Mouse (Mus musculus) hindbrain, postnatal 0 days (tissue): ENCODE measurements around the gene 1700029P11Rik. TPM values are rescaled to one million over a fixed set of nuclear protein-coding genes. Genes with fewer than 3 reads are reported as not detected.

Experiments used
- ATAC-seq: fragments of 200-750 bp; cut with Nextera tagmentation; 2 replicates; pipeline ENCODE4 v1.8.0; 2017; ENCODE audit warnings: mild to moderate bottlenecking, moderate TSS enrichment, moderate library complexity
- DNase-seq: peaks from one replicate; pipeline ENCODE4 v3.0.0-alpha.2; 2015; ENCODE audit warnings: low spot score
- H3K27ac ChIP-seq: fragments of 300-500 bp; sonication (generic); 2 replicates; pipeline ENCODE4 v1.5.1; 2014; ENCODE audit warnings: mild to moderate bottlenecking
- H3K27me3 ChIP-seq: fragments of 300-500 bp; sonication (generic); 2 replicates; pipeline ENCODE4 v1.6.1; 2014; ENCODE audit warnings: low read length, mixed read lengths; ENCODE audit not compliant: insufficient read depth
- H3K36me3 ChIP-seq: fragments of 300-500 bp; sonication (generic); 2 replicates; pipeline ENCODE4 v1.6.1; 2014; ENCODE audit warnings: low read length, mixed read lengths; ENCODE audit not compliant: insufficient read depth
- H3K4me1 ChIP-seq: fragments of 300-500 bp; sonication (generic); 2 replicates; pipeline ENCODE4 v1.6.1; 2014; ENCODE audit warnings: antibody characterized with exemption, low read length, mixed read lengths; ENCODE audit not compliant: insufficient read depth
- H3K4me2 ChIP-seq: fragments of 300-500 bp; sonication (generic); 2 replicates; pipeline ENCODE4 v1.6.1; 2014; ENCODE audit warnings: low read depth, mild to moderate bottlenecking, low read length, moderate library complexity, mixed read lengths
- H3K4me3 ChIP-seq: fragments of 300-500 bp; sonication (generic); 2 replicates; pipeline ENCODE4 v1.5.1; 2014; ENCODE audit warnings: low read length
- H3K9ac ChIP-seq: fragments of 300-500 bp; sonication (generic); replicated peaks from 2 replicates; pipeline ENCODE4 v1.6.1; 2014; ENCODE audit warnings: mild to moderate bottlenecking, low read length, moderate library complexity, mixed read lengths
- H3K9me3 ChIP-seq: fragments of 300-500 bp; sonication (generic); 2 replicates; pipeline ENCODE4 v1.6.1; 2016; ENCODE audit warnings: low read length, mixed read lengths
- CTCF ChIP-seq: IDR thresholded peaks from 2 replicates; pipeline ENCODE4 v1.5.1; 2016; ENCODE audit warnings: antibody characterized with exemption, control low read depth, low read depth
- WGBS: fragments of 180-500 bp; shearing (Covaris S2); extraction: QIAGEN DNeasy Blood & Tissue Kit; methylation state at CpG from one replicate; pipeline ENCODE4 v1.1.7; 2014; 5-methylcytosine and 5-hydroxymethylcytosine counted together
- polyA plus RNA-seq: library from polyadenylated mRNA; unstranded; fragments of >200 nt; fragmentation: Nextera tagmentation; extraction: Ambion mirVana; gene quantifications from 2 replicates; pipeline ENCODE4 v1.2.1, GENCODE M21; 2015
- total RNA-seq: library from RNA; depleted of rRNA; stranded (reverse); fragments of >200 nt; gene quantifications from 2 replicates; pipeline ENCODE4 v1.2.3, GENCODE M21; 2014

The 1700029P11Rik gene
- total and polyA plus RNA-seq, 2 experiments from 2014 or later: not detected

DNA sequence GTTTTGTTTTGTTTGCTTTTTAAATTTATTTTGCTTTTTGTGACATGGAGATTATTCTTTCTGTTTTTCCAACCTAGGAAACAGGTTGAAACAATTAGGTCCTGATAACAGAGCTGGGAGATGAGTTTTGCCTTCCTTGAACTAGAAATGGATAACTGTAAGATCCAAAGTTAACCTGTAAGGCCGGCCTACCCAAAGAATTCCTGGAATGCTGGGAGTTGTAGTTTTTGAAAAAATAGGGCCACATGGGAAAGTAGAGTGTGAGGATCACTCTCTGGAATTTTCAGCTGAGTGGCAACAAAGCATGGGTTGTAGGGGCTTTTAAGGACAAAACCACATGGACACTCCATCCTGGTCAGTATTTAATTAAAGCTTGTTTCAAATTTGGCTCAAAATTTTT lies 1.8 kb downstream of the 1700029P11Rik start:
- no peak overlapping the region for H3K4me3 ChIP-seq
- no peak overlapping the region for H3K4me2 ChIP-seq
- H3K27ac ChIP-seq: no peak overlapping the region
- no peaks in the 10 kb centered on the region for H3K4me1 ChIP-seq
- ATAC-seq (no peak), DNase-seq (no peak)
- H3K36me3 ChIP-seq: no peaks in the 10 kb centered on the region
- TF ChIP-seq CTCF: no peak
- H3K9me3 ChIP-seq: no peaks in the 10 kb centered on the region
- WGBS: 61% methylated on average over 1 of the region's 1 CpGs
- H3K9ac ChIP-seq: no peak overlapping the region
- no peaks in the 10 kb centered on the region for H3K27me3 ChIP-seq

DNA sequence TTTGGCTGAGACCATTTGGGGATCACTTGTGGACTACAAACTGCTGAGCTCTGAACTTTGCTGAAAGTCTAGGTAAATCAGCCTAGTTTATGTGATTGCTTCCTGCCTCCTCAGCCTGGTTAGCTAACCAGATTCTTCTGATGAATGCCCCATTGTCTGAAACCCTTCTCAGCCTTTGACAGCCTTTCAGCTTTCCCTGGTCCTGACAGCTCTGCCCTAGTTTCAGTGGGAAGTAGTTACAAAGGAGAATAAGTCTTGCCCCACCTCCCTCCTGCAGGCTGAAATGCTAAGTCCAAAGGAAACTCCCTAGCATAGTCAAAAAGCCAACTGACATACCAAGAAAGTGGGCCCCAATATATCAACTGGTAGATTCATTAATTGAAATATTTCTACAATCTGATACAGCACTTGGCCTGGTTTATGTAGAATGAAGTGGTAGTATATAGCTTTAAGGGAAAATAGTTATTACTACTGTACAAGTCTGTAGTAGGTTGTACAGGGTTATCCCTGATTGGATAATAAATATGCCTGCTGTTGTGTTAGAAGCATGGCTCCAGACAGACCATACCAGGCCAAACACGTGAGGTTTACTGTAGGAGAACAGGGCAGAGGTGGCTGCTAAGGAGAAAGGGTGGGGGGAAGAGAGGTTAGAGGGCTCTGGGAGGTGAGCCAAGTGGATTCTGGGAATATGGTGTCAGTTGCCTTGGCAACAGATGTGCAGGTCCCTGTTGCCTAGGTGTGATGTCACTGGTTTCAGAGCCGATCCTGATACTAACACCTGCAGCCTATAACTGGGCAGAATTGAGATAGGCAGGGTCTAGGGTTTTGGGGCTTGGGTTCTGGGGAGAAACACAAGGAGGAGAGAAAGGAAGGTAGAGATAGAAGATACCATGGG lies 5.2 kb downstream of the 1700029P11Rik start:
- ATAC-seq: peak; percentile 71
- peak; percentile 44 for DNase-seq
- H3K4me3 ChIP-seq: no peak overlapping the region
- no peak for TF ChIP-seq CTCF
- WGBS: 45% methylated on average over 2 of the region's 2 CpGs
- H3K27me3 ChIP-seq: no peaks in the 10 kb centered on the region
- no peaks in the 10 kb centered on the region for H3K4me1 ChIP-seq
- no peaks in the 10 kb centered on the region for H3K9me3 ChIP-seq
- H3K9ac ChIP-seq: no peak overlapping the region
- peak overlapping the region; percentile 65; the same call in 1 of the 2 replicates for H3K27ac ChIP-seq
- no peak overlapping the region for H3K4me2 ChIP-seq
- H3K36me3 ChIP-seq: no peaks in the 10 kb centered on the region

GRCm38 (mm10) chr15:81987646-81988045 lies 7.3 kb downstream of the 1700029P11Rik start, which contains the start of gene Xrcc6:
Xrcc6 (plus strand) TSS chr15:81987835.
- Histone ChIP-seq H3K4me1 (no peaks in the 10 kb centered on the region), H3K27me3 (no peaks in the 10 kb centered on the region), H3K4me2 (no peak within 1 kb of the TSS), H3K9me3 (no peaks in the 10 kb centered on the region), H3K9ac (no peak within 1 kb of the TSS), H3K36me3 (0 out of 2 replicates have a peak, but pooled peaks cover 2% of the 10 kb centered on the region), H3K4me3 (no peak within 1 kb of the TSS), H3K27ac (no peak within 1 kb of the TSS)
- no peak for DNase-seq
- WGBS: 80% methylated on average over 3 of the region's 3 CpGs
- no peak for ATAC-seq
- TF ChIP-seq CTCF: no peak

DNA sequence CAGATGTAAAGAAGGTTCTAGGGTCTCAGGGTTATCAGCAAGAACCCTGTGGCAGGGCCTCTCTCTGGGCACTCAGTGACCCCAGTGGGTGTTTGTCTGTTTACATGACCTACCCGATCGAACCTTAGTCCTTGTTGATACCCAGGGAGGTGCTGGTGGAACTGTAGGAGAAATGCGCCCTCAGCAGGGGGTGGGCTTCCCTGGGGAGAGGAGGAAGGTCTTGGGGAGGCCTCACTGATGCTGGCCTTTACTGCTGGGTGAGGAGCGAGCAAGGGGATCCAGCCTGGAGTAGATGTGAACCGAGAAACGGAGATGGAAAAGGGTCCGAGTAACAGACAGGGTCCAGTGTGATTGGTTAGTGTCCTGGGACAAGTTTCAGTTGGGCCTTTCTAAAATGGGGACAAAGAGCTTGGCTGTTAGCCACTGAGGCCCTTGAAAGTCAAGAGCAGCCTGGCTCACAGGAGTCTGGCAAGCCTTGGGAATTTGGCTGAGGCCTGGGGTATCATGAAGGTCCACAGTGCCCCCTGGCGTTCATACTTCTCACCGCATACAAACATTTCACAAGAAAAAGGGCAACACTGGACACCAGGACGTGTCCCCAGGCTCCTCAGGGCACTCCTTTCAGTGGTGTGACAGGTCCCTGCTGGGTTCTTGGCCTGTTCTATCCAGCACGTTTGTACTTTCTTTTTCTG lies 9.2 kb downstream of the 1700029P11Rik start:
- no peaks in the 10 kb centered on the region for H3K4me1 ChIP-seq
- no peak overlapping the region for H3K4me2 ChIP-seq
- H3K9ac ChIP-seq: no peak overlapping the region
- 36% methylated on average over 11 of the region's 11 CpGs for WGBS
- H3K27me3 ChIP-seq: no peaks in the 10 kb centered on the region
- peak; percentile 96 for DNase-seq
- H3K36me3 ChIP-seq: peaks cover 14% of the 10 kb centered on the region
- ATAC-seq: peak; percentile 88
- no peaks in the 10 kb centered on the region for H3K9me3 ChIP-seq
- TF ChIP-seq CTCF: peak; percentile 87
- no peak overlapping the region for H3K27ac ChIP-seq
- H3K4me3 ChIP-seq: no peak overlapping the region

DNA sequence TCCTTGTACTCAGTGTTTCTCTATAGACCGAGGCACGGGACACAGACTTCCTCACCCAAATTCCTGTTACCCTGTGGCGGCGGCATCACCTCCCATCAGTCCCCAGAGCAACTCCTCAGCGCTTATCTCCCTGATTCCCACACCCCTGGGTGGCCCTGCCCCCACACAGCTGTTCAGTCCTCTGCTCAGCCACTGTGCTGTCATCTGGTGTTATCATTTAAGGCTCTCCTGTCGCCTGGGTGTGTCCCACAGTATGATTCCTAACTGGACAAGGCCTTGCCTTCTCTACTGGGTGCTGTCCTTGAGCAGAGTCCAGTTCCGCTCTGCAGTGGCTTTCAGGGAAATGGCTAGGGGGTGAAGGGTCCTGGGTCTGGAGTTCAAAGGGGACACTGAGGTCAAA lies 10.2 kb downstream of the 1700029P11Rik start:
- DNase-seq (no peak), ATAC-seq (no peak)
- Histone ChIP-seq H3K4me3 (no peak overlapping the region), H3K9me3 (no peaks in the 10 kb centered on the region), H3K27ac (no peak overlapping the region), H3K4me2 (no peak overlapping the region), H3K36me3 (peaks cover 22% of the 10 kb centered on the region), H3K9ac (no peak overlapping the region), H3K4me1 (no peaks in the 10 kb centered on the region), H3K27me3 (no peaks in the 10 kb centered on the region)
- WGBS: 52% methylated on average over 7 of the region's 7 CpGs
- TF ChIP-seq CTCF: no peak

DNA sequence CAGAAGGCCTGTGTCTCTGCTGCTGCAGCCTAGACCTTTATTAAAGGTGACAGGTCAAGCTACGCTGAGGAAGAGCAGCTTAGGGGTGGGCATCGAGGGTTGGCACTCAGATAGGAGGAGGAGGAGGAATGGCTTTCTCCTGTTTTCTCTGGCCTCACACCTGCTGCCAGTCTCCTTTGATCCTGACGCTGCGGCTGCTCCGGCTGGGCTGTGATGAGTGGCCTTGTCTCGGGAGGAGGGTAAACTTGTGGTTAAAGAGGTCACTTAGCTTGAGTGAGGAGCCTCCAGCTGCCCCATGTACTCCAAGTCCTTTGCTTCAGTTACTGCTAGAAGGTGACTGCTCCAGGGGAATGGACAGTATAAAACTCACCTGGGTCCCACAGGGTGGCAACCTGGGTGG lies 13.7 kb downstream of the 1700029P11Rik start:
- no peaks in the 10 kb centered on the region for H3K4me1 ChIP-seq
- H3K27ac ChIP-seq: no peak overlapping the region
- peaks cover 47% of the 10 kb centered on the region for H3K36me3 ChIP-seq
- DNase-seq (no peak), ATAC-seq (no peak)
- no peaks in the 10 kb centered on the region for H3K9me3 ChIP-seq
- H3K27me3 ChIP-seq: no peaks in the 10 kb centered on the region
- WGBS: 97% methylated on average over 6 of the region's 6 CpGs
- H3K4me3 ChIP-seq: no peak overlapping the region
- no peak for TF ChIP-seq CTCF
- H3K4me2 ChIP-seq: no peak overlapping the region
- H3K9ac ChIP-seq: no peak overlapping the region
